Mouse (Mus musculus): ENCODE data around the gene Idh2. TPM values are rescaled to one million over a fixed set of nuclear protein-coding genes. Genes with fewer than 3 reads are reported as not detected.

The Idh2 gene
- total and polyA plus RNA-seq, 2 experiments from 2014 or later: 115 to 122 TPM

GRCm38 (mm10) chr7:80049746-80050145 lies 65.4 kb downstream of the Idh2 start:
- no peaks in the 10 kb centered on the region for H3K36me3 ChIP-seq (ENCODE audit: insufficient read depth, low read length)
- ATAC-seq (ENCODE audit: low FRiP score) (no peak), DNase-seq (ENCODE audit: low spot score) (no peak)
- no peaks in the 10 kb centered on the region for H3K4me1 ChIP-seq (ENCODE audit: insufficient read depth, low read length)
- no peak for TF ChIP-seq CTCF (IDR thresholded peaks at IDR 0.05)
- H3K27ac ChIP-seq (ENCODE audit: low read depth, low read length): no peak overlapping the region
- H3K4me3 ChIP-seq (ENCODE audit: low read depth, low read length): no peak overlapping the region
- no peaks in the 10 kb centered on the region for H3K27me3 ChIP-seq (ENCODE audit: insufficient read depth, low read length)
- no peaks in the 10 kb centered on the region for H3K9me3 ChIP-seq (ENCODE audit: low read length)
- no peak overlapping the region for H3K4me2 ChIP-seq (ENCODE audit: low read depth, low read length, poor library complexity, severe bottlenecking)
- WGBS: 62% methylated on average over 2 of the region's 2 CpGs
- no peak overlapping the region for H3K9ac ChIP-seq (replicated peaks; ENCODE audit: low read length, poor library complexity, severe bottlenecking)

GRCm38 (mm10) chr7:80047041-80047440 lies 68.2 kb downstream of the Idh2 start:
- Histone ChIP-seq H3K4me1 (ENCODE audit: insufficient read depth, low read length) (no peaks in the 10 kb centered on the region), H3K36me3 (ENCODE audit: insufficient read depth, low read length) (no peaks in the 10 kb centered on the region), H3K27me3 (ENCODE audit: insufficient read depth, low read length) (no peaks in the 10 kb centered on the region), H3K9me3 (ENCODE audit: low read length) (no peaks in the 10 kb centered on the region), H3K27ac (ENCODE audit: low read depth, low read length) (no peak overlapping the region), H3K4me3 (ENCODE audit: low read depth, low read length) (no peak overlapping the region), H3K9ac (replicated peaks; ENCODE audit: low read length, poor library complexity, severe bottlenecking) (no peak overlapping the region), H3K4me2 (ENCODE audit: low read depth, low read length, poor library complexity, severe bottlenecking) (no peak overlapping the region)
- no peak for TF ChIP-seq CTCF (IDR thresholded peaks at IDR 0.05)
- 74% methylated on average over 4 of the region's 4 CpGs for whole genome bisulfite sequencing
- no peak for DNase-seq (ENCODE audit: low spot score)
- ATAC-seq (ENCODE audit: low FRiP score): no peak

Other genes starting within 250 kb of the Idh2 start
- gene Ap3s2, start 194.7 kb downstream of the Idh2 start, total RNA-seq (2014; rRNA removed): 38.8 and 41.4 TPM in 2 replicates
- gene Ap3s2, start 194.7 kb downstream of the Idh2 start, polyA plus RNA-seq (2015; fragmentation: Nextera tagmentation; extraction: Ambion mirVana): 38.6 and 40.9 TPM in 2 replicates
- gene Arpin, start 180.0 kb downstream of the Idh2 start, total RNA-seq (2014; rRNA removed): 27.0 and 38.4 TPM in 2 replicates
- 14.9 and 16.1 TPM in 2 replicates for gene Arpin, start 180.0 kb downstream of the Idh2 start, polyA plus RNA-seq (2015; fragmentation: Nextera tagmentation; extraction: Ambion mirVana)
- 25.1 and 33.6 TPM in 2 replicates for gene Zfp710, start 90.6 kb downstream of the Idh2 start, total RNA-seq (2014; rRNA removed)
- gene Zfp710, start 90.6 kb downstream of the Idh2 start, polyA plus RNA-seq (2015; fragmentation: Nextera tagmentation; extraction: Ambion mirVana): 9.8 and 10.7 TPM in 2 replicates
- gene Sema4b, start 71.4 kb upstream of the Idh2 start, total RNA-seq (2014; rRNA removed): 40.3 and 43.7 TPM in 2 replicates
- 26.3 and 29.2 TPM in 2 replicates for gene Sema4b, start 71.4 kb upstream of the Idh2 start, polyA plus RNA-seq (2015; fragmentation: Nextera tagmentation; extraction: Ambion mirVana)
- gene Cib1, start 117.4 kb upstream of the Idh2 start, total RNA-seq (2014; rRNA removed): 15.2 and 22.3 TPM in 2 replicates
- 30.6 and 33.7 TPM in 2 replicates for gene Cib1, start 117.4 kb upstream of the Idh2 start, polyA plus RNA-seq (2015; fragmentation: Nextera tagmentation; extraction: Ambion mirVana)
- 5.9 and 7.4 TPM in 2 replicates for gene Gdpgp1, start 117.5 kb upstream of the Idh2 start, total RNA-seq (2014; rRNA removed)
- 2.5 and 2.8 TPM in 2 replicates for gene Gdpgp1, start 117.5 kb upstream of the Idh2 start, polyA plus RNA-seq (2015; fragmentation: Nextera tagmentation; extraction: Ambion mirVana)
- gene Ttll13, start 131.0 kb upstream of the Idh2 start, total RNA-seq (2014; rRNA removed): 1.2 and 1.6 TPM in 2 replicates
- 2.4 and 3.2 TPM in 2 replicates for gene Ttll13, start 131.0 kb upstream of the Idh2 start, polyA plus RNA-seq (2015; fragmentation: Nextera tagmentation; extraction: Ambion mirVana)
- gene Ngrn, start 145.8 kb upstream of the Idh2 start, total RNA-seq (2014; rRNA removed): 50.9 and 76.4 TPM in 2 replicates
- 80.6 and 84.8 TPM in 2 replicates for gene Ngrn, start 145.8 kb upstream of the Idh2 start, polyA plus RNA-seq (2015; fragmentation: Nextera tagmentation; extraction: Ambion mirVana)
- gene Vps33b, start 154.3 kb upstream of the Idh2 start, total RNA-seq (2014; rRNA removed): 25.0 and 35.4 TPM in 2 replicates
- 15.3 and 18.3 TPM in 2 replicates for gene Vps33b, start 154.3 kb upstream of the Idh2 start, polyA plus RNA-seq (2015; fragmentation: Nextera tagmentation; extraction: Ambion mirVana)
- 12.9 and 13.2 TPM in 2 replicates for gene Prc1, start 179.1 kb upstream of the Idh2 start, total RNA-seq (2014; rRNA removed)
- 13.3 and 14.1 TPM in 2 replicates for gene Prc1, start 179.1 kb upstream of the Idh2 start, polyA plus RNA-seq (2015; fragmentation: Nextera tagmentation; extraction: Ambion mirVana)
- 22.7 and 30.6 TPM in 2 replicates for gene Rccd1, start 209.1 kb upstream of the Idh2 start, total RNA-seq (2014; rRNA removed)
- 7.4 and 7.9 TPM in 2 replicates for gene Rccd1, start 209.1 kb upstream of the Idh2 start, polyA plus RNA-seq (2015; fragmentation: Nextera tagmentation; extraction: Ambion mirVana)
- gene Unc45a, start 225.6 kb upstream of the Idh2 start, total RNA-seq (2014; rRNA removed): 51.0 and 63.3 TPM in 2 replicates
- 54.6 and 55.9 TPM in 2 replicates for gene Unc45a, start 225.6 kb upstream of the Idh2 start, polyA plus RNA-seq (2015; fragmentation: Nextera tagmentation; extraction: Ambion mirVana)
- gene Hddc3, start 227.7 kb upstream of the Idh2 start, total RNA-seq (2014; rRNA removed): 35.9 and 36.7 TPM in 2 replicates
- gene Hddc3, start 227.7 kb upstream of the Idh2 start, polyA plus RNA-seq (2015; fragmentation: Nextera tagmentation; extraction: Ambion mirVana): 15.1 and 16.8 TPM in 2 replicates